Mouse (Mus musculus) frontal cortex, postnatal 36 days (tissue): ENCODE results near the gene Spop.
"Not testable (repeated sequence)": the region's sequence is repeated elsewhere in the genome, so short reads cannot be mapped to it uniquely, and the experiment has no call there.

ENCODE experiments used
- DNase-seq, 2 experiments: peaks; one replicate each; pipeline ENCODE4 v3.0.0; 2022; ENCODE audit warnings: low spot score in 2 of 2

Gene Spop

GRCm38 (mm10) chr11:95391201-95391600 is 22.7 kb upstream of the Spop start:
- DNase-seq: no peak

GRCm38 (mm10) chr11:95391743-95392142 is 22.1 kb upstream of the Spop start:
- no peak for DNase-seq

- DNase-seq: peak; percentile 58 to 66
Measured at GRCm38 (mm10) chr11:95392223-95392667, 21.6 kb upstream of the Spop start.

- no peak for DNase-seq
Measured at GRCm38 (mm10) chr11:95392708-95393499, 21.0 kb upstream of the Spop start.

GRCm38 (mm10) chr11:95393500-95393816 is 20.4 kb upstream of the Spop start:
- no peak for DNase-seq

GRCm38 (mm10) chr11:95394112-95394511 is 19.8 kb upstream of the Spop start:
- DNase-seq: no peak

GRCm38 (mm10) chr11:95396548-95396947 is 17.3 kb upstream of the Spop start:
- DNase-seq: no peak

- peak; percentile 79 to 80 for DNase-seq
Measured at GRCm38 (mm10) chr11:95397843-95398835, 15.7 kb upstream of the Spop start.

- DNase-seq: no peak
Measured at GRCm38 (mm10) chr11:95399520-95400020, 14.3 kb upstream of the Spop start.

GRCm38 (mm10) chr11:95401568-95401967 is 12.3 kb upstream of the Spop start:
- DNase-seq: no peak

- no peak for DNase-seq
Measured at GRCm38 (mm10) chr11:95402196-95402595, 11.7 kb upstream of the Spop start.

GRCm38 (mm10) chr11:95402658-95403101 is 11.2 kb upstream of the Spop start:
- DNase-seq: no peak

- no peak for DNase-seq
Measured at GRCm38 (mm10) chr11:95403382-95404340, 10.2 kb upstream of the Spop start.

GRCm38 (mm10) chr11:95405771-95406170 is 8.1 kb upstream of the Spop start:
- DNase-seq: no peak

GRCm38 (mm10) chr11:95406398-95406797 is 7.5 kb upstream of the Spop start:
- DNase-seq: not testable (repeated sequence)

GRCm38 (mm10) chr11:95409450-95410112 is 4.3 kb upstream of the Spop start:
- no peak for DNase-seq

- DNase-seq: no peak
Measured at GRCm38 (mm10) chr11:95411453-95412013, 2.3 kb upstream of the Spop start.

- DNase-seq: no peak
Measured at GRCm38 (mm10) chr11:95412615-95413014, 1.3 kb upstream of the Spop start.

GRCm38 (mm10) chr11:95414536-95415161 is 769 bp downstream of the Spop start:
- DNase-seq: peak; percentile 94 to 95

GRCm38 (mm10) chr11:95415931-95416330 is 2.1 kb downstream of the Spop start:
- DNase-seq: no peak
